Mouse (Mus musculus): ENCODE results near the gene Nup85. TPM values are rescaled to one million over a fixed set of nuclear protein-coding genes. Genes with fewer than 3 reads are reported as not detected.

The Nup85 gene
- polyA plus RNA-seq, 1 experiment from 2014 or later: 134 TPM

Other genes starting within 250 kb of the Nup85 start
- 0.06 and 0.11 TPM in 2 replicates for gene Ush1g, start 242.4 kb upstream of the Nup85 start, polyA plus RNA-seq (2015; fragmentation: Nextera tagmentation; extraction: Ambion mirVana)
- gene Otop3, start 229.7 kb upstream of the Nup85 start, polyA plus RNA-seq (2015; fragmentation: Nextera tagmentation; extraction: Ambion mirVana): 1.5 and 2.1 TPM in 2 replicates
- 20.5 and 22.0 TPM in 2 replicates for gene Hid1, start 196.7 kb upstream of the Nup85 start, polyA plus RNA-seq (2015; fragmentation: Nextera tagmentation; extraction: Ambion mirVana)
- gene Cdr2l, start 182.5 kb upstream of the Nup85 start, polyA plus RNA-seq (2015; fragmentation: Nextera tagmentation; extraction: Ambion mirVana): 4.6 and 5.1 TPM in 2 replicates
- gene Mrpl58, start 160.7 kb upstream of the Nup85 start, polyA plus RNA-seq (2015; fragmentation: Nextera tagmentation; extraction: Ambion mirVana): 180 and 194 TPM in 2 replicates
- gene Atp5h, start 144.5 kb upstream of the Nup85 start, polyA plus RNA-seq (2015; fragmentation: Nextera tagmentation; extraction: Ambion mirVana): 985 and 1,025 TPM in 2 replicates
- 2.8 and 3.5 TPM in 2 replicates for gene Kctd2, start 144.3 kb upstream of the Nup85 start, polyA plus RNA-seq (2015; fragmentation: Nextera tagmentation; extraction: Ambion mirVana)
- gene Trim80, start 123.9 kb upstream of the Nup85 start, polyA plus RNA-seq (2015; fragmentation: Nextera tagmentation; extraction: Ambion mirVana): 1.1 and 1.4 TPM in 2 replicates
- 3.0 and 3.1 TPM in 2 replicates for gene Slc16a5, start 102.0 kb upstream of the Nup85 start, polyA plus RNA-seq (2015; fragmentation: Nextera tagmentation; extraction: Ambion mirVana)
- 8.0 and 9.2 TPM in 2 replicates for gene Armc7, start 88.8 kb upstream of the Nup85 start, polyA plus RNA-seq (2015; fragmentation: Nextera tagmentation; extraction: Ambion mirVana)
- gene Nt5c, start 72.6 kb upstream of the Nup85 start, polyA plus RNA-seq (2015; fragmentation: Nextera tagmentation; extraction: Ambion mirVana): 166 and 174 TPM in 2 replicates
- gene Jpt1, start 50.0 kb upstream of the Nup85 start, polyA plus RNA-seq (2015; fragmentation: Nextera tagmentation; extraction: Ambion mirVana): 454 and 496 TPM in 2 replicates
- 581 and 669 TPM in 2 replicates for gene Sumo2, start 28.2 kb upstream of the Nup85 start, polyA plus RNA-seq (2015; fragmentation: Nextera tagmentation; extraction: Ambion mirVana)
- gene Mrps7, start 39.5 kb downstream of the Nup85 start, polyA plus RNA-seq (2015; fragmentation: Nextera tagmentation; extraction: Ambion mirVana): 90.0 and 103 TPM in 2 replicates
- 16.8 and 18.8 TPM in 2 replicates for gene Gga3, start 39.6 kb downstream of the Nup85 start, polyA plus RNA-seq (2015; fragmentation: Nextera tagmentation; extraction: Ambion mirVana)
- gene Mif4gd, start 48.5 kb downstream of the Nup85 start, polyA plus RNA-seq (2015; fragmentation: Nextera tagmentation; extraction: Ambion mirVana): 33.5 and 34.5 TPM in 2 replicates
- gene Slc25a19, start 63.9 kb downstream of the Nup85 start, polyA plus RNA-seq (2015; fragmentation: Nextera tagmentation; extraction: Ambion mirVana): 30.3 and 31.3 TPM in 2 replicates
- 67.1 and 73.1 TPM in 2 replicates for gene Grb2, start 144.2 kb downstream of the Nup85 start, polyA plus RNA-seq (2015; fragmentation: Nextera tagmentation; extraction: Ambion mirVana)
- 19.7 and 21.1 TPM in 2 replicates for gene Tmem94, start 201.0 kb downstream of the Nup85 start, polyA plus RNA-seq (2015; fragmentation: Nextera tagmentation; extraction: Ambion mirVana)
- 11.2 and 11.7 TPM in 2 replicates for gene Caskin2, start 249.2 kb downstream of the Nup85 start, polyA plus RNA-seq (2015; fragmentation: Nextera tagmentation; extraction: Ambion mirVana)